19 mouse cellular contexts compared by ENCODE assay signal in the genomic region with DNA sequence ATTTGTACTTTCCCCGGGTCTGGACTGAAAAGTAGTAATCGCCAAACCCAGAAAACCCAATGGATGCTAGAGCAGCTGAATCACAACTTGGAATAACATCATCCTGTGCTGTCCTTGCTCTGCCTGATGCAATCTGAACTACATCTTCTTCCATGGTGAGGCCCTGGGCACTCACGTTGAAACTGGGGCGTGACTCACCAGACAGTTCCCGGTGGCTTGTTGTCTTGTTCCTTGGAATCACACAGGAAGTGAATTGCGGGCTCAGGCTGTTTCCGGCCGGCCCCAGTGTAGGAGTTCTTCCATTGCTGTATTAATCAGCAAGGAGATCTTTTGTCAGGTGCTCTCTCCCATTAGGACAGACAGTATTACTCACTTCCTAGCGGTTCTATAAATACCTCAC.
DNase-seq lines count a peak whose midpoint lies in the region; ATAC-seq and TF ChIP-seq lines count a peak whose summit lies in the region.
"Had no signal": no experiment of that assay in that cellular context is flagged by ENCODE, and none has a peak within 500 bp of the region (broad histone marks: within the 10 kb centered on the region; RNA-seq: fewer than 3 reads in every experiment).

No protein-coding gene starts in this region.

- no peak for DNase-seq in frontal cortex, postnatal 14 days (ENCODE audit: low spot score in 2 of 2)
- DNase-seq in Patski (ENCODE audit: low read depth, low spot score) = peak; percentile 10
- DNase-seq in adrenal gland, postnatal 36 days = peak; percentile 43 to 48
- DNase-seq in cerebellum, adult 9-11 months = no peak
- DNase-seq in urinary bladder, postnatal 25 days (ENCODE audit: low spot score) = no peak
- DNase-seq in adipocyte (ENCODE audit: low spot score) = no peak
- DNase-seq: B cell, adult 2 months; cerebellum, adult 9-10 months; forebrain, postnatal 0 days; heart, adult 18-20 months; heart, postnatal 36 days; right cerebral cortex, adult 18-20 months had no signal

- POLR2A ChIA-PET in Patski (lab: Charles Lee) = interaction anchor here (1.1 kb wide), 1 partner anchor 37 kb away, joined by 3 read pairs; no protein-coding TSS in a partner anchor

- H3K27me3 ChIP-seq in Patski = no peaks in the 10 kb centered on the region
- H3K27me3 ChIP-seq: embryonic facial prominence, embryonic 13.5 days; heart, embryonic 13.5 days; intestine, embryonic 15.5 days; kidney, embryonic 15.5 days; lung, embryonic 15.5 days; neural tube, embryonic 13.5 days had no signal

- TF ChIP-seq CTCF in Patski (IDR thresholded peaks at IDR 0.05) = no peak

- in situ Hi-C loops in Patski (cut with MboI; ENCODE audit: low pct_unique_long_range_greater_than_20kb) = no loop called here

- CTCF ChIA-PET in Patski (lab: Charles Lee) = interaction anchor here (1.5 kb wide), 1 partner anchor 14 kb away, joined by 4 read pairs; no protein-coding TSS in a partner anchor

- peak; percentile 47; the same call in 1 of the 2 replicates for ATAC-seq in frontal cortex, adult (ENCODE audit: low TSS enrichment)
- peak; percentile 78 for ATAC-seq in Patski
- ATAC-seq: forebrain, postnatal 0 days; intestine, embryonic 15.5 days had no signal

Comparison
In these comparisons a context has a peak if more than half of its experiments do, and no peak if none do; other contexts are left out.
1. DNase-seq: peak in Patski (single experiment) and adrenal gland, postnatal 36 days (2 of 2); none in frontal cortex, postnatal 14 days (0 of 2), cerebellum, adult 9-11 months (single experiment), urinary bladder, postnatal 25 days (single experiment) and adipocyte (single experiment).